Mouse (Mus musculus): ENCODE results near the gene Hnrnpll.

DNA sequence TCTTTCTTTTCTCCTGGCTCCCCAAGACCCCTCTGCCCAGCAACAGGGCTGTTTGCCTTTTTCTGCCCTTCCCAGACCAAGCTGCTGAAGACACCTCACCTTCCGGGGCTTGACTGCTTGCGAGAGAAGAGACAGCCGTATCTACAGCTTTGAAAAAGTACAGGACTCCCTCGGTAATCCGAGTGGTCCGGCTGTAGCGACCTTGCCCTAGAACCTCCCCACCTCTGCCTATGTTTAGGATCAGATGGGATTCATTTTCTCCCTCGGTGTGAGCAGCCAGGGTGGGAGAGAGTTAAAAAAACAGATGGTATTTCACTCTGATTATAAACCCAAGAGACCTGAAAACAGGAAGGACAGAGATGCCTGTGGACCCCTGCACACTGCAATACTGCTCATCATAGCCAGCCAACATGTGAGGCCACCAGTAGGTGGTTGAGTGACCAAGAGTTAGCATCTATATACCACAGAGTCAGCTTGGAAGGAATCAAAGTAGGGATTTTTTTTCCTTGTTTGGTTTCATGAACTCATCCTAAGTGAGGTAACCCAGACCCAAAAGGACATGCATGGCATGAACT, 79.1 kb downstream of the Hnrnpll start:
- TF ChIP-seq CTCF (IDR thresholded peaks at IDR 0.05; ENCODE audit: low read depth, low read length) = no peak
- TF ChIP-seq POLR2A (IDR thresholded peaks at IDR 0.05; ENCODE audit: extremely low read depth, insufficient read depth, low read length) = no peak

All from liver, adult 2 months (tissue).